Mouse (Mus musculus): ENCODE results near the gene Mpnd. TPM values are rescaled to one million over a fixed set of nuclear protein-coding genes. Genes with fewer than 3 reads are reported as not detected.
A peak's percentile ranks its signal among the peaks of the same experiment; 100 is the strongest.

Gene Mpnd
- total RNA-seq (2014; rRNA removed) = 155 and 159 TPM in 2 replicates
- 99.0 and 110 TPM in 2 replicates for polyA plus RNA-seq (2015; fragmentation: Nextera tagmentation; extraction: Ambion mirVana)

DNA sequence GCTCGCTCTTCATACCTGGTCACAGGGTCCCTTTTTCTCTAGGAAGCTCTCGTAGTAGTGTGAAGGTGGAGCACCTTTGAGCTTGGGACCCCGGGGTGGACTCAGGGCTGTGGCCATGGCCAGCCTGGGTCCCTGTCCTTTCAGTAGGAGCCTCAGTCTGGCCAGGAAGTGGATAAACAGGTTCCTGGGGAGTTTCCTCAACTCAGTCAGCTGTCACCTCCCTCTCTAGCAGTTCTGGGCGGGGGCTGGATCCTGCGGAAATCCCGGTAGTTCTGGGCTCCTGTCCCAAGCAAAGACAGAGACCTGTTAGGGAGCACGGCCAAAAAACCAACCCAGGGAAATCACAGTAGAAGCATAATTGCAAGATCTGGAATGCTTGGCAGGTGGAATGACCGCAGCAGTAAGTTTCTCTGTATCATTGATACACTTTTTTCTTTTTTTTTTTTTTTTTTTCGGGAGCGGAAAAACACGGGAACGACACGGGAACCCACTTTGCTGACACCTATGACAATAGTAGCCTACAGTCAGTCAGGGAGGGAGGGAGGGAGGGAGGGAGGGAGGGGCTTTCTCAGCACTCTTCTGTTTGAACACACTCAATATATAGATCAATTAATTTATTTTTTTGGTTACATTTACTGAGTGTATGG is at the start of gene Mpnd, which contains the start of gene Stap2:
Gene Mpnd (plus strand): TSS at position 297 of the 647 bp plus-strand sequence.
Gene Stap2 (minus strand): TSS at position 170 of the 647 bp plus-strand sequence.
- Histone ChIP-seq H3K9ac (no peak within 1 kb of the TSS), H3K27me3 (ENCODE audit: insufficient read depth, low read length) (peaks cover 4% of the 10 kb centered on the region), H3K9me3 (ENCODE audit: low read length) (no peaks in the 10 kb centered on the region), H3K36me3 (ENCODE audit: insufficient read depth) (no peaks in the 10 kb centered on the region), H3K4me2 (ENCODE audit: low read depth) (no peak within 1 kb of the TSS), H3K4me1 (ENCODE audit: insufficient read depth) (peaks cover 14% of the 10 kb centered on the region), H3K4me3 (ENCODE audit: low read depth, low read length) (no peak within 1 kb of the TSS), H3K27ac (ENCODE audit: low read depth, low read length) (no peak within 1 kb of the TSS)
- WGBS = 59% methylated on average over 13 of the region's 13 CpGs
- TF ChIP-seq CTCF (IDR thresholded peaks at IDR 0.05; ENCODE audit: low read depth) = no peak
- ATAC-seq (no peak), DNase-seq (no peak)

DNA sequence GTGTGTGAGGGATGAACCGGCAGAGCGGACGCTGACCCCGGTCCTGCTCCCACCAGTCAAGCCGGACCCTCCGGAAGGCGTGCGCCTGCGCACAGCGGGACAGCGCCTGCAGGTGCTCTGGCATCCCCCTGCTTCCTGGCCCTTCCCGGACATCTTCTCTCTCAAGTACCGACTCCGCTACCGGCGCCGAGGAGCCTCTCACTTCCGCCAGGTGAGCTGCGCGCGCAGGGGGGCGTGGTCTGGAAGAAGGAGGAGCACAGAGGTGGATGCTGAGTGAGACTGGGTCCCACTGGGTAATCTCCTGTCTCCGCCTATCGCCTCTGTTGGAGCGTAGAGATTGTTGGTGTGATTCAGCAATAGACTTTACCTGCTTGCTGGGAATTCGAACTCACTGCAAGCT is 49.4 kb upstream of the Mpnd start:
- peak; percentile 16; the same call in 1 of the 2 replicates for TF ChIP-seq CTCF (IDR thresholded peaks at IDR 0.05; ENCODE audit: low read depth)
- DNase-seq (peak; percentile 85), ATAC-seq (peak; percentile 16)
- H3K36me3 ChIP-seq (ENCODE audit: insufficient read depth) = 0 out of 2 replicates have a peak, but pooled peaks cover 2% of the 10 kb centered on the region
- no peaks in the 10 kb centered on the region for H3K27me3 ChIP-seq (ENCODE audit: insufficient read depth, low read length)
- H3K4me3 ChIP-seq (ENCODE audit: low read depth, low read length) = peak overlapping the region; percentile 43
- peak overlapping the region; percentile 71 for H3K4me2 ChIP-seq (ENCODE audit: low read depth)
- no peak overlapping the region for H3K27ac ChIP-seq (ENCODE audit: low read depth, low read length)
- H3K9me3 ChIP-seq (ENCODE audit: low read length) = no peaks in the 10 kb centered on the region
- peak overlapping the region; percentile 44 for H3K9ac ChIP-seq
- peaks cover 12% of the 10 kb centered on the region for H3K4me1 ChIP-seq (ENCODE audit: insufficient read depth)
- WGBS = 1% methylated on average over 26 of the region's 26 CpGs

GRCm38 (mm10) chr17:55956591-55956990 is 48.9 kb upstream of the Mpnd start:
- Histone ChIP-seq H3K9me3 (ENCODE audit: low read length) (no peaks in the 10 kb centered on the region), H3K27me3 (ENCODE audit: insufficient read depth, low read length) (no peaks in the 10 kb centered on the region), H3K4me3 (ENCODE audit: low read depth, low read length) (peak overlapping the region; percentile 43), H3K27ac (ENCODE audit: low read depth, low read length) (no peak overlapping the region), H3K36me3 (ENCODE audit: insufficient read depth) (peaks cover 6% of the 10 kb centered on the region; the same call in 1 of the 2 replicates), H3K9ac (peak overlapping the region; percentile 44), H3K4me2 (ENCODE audit: low read depth) (peak overlapping the region; percentile 71), H3K4me1 (ENCODE audit: insufficient read depth) (peaks cover 12% of the 10 kb centered on the region)
- DNase-seq (no peak), ATAC-seq (no peak)
- no peak for TF ChIP-seq CTCF (IDR thresholded peaks at IDR 0.05; ENCODE audit: low read depth)
- 44% methylated on average over 6 of the region's 6 CpGs for WGBS

DNA sequence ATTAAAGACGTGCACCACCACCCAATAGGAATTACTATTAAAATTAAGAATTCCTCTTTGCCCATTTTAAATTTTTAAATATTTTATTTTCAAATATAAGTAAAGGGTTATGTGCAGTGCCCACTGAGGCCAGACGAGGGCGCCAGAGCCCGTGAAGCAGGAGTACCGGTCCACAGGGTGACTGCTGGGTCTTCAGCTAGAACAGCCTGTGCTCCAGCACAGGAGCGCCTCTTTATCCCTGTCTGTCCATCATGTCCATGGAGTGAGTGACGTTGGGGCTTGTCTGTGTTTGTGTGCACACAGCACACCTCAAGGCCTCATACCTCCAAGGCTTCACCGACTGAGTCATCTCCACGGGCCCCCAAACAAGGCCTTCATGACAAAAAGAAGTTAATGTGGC is 48.3 kb upstream of the Mpnd start:
- Histone ChIP-seq H3K27ac (ENCODE audit: low read depth, low read length) (no peak overlapping the region), H3K27me3 (ENCODE audit: insufficient read depth, low read length) (no peaks in the 10 kb centered on the region), H3K4me3 (ENCODE audit: low read depth, low read length) (no peak overlapping the region), H3K9me3 (ENCODE audit: low read length) (no peaks in the 10 kb centered on the region), H3K4me2 (ENCODE audit: low read depth) (peak overlapping the region; percentile 71; the same call in 1 of the 2 replicates), H3K36me3 (ENCODE audit: insufficient read depth) (peaks cover 12% of the 10 kb centered on the region), H3K9ac (no peak overlapping the region), H3K4me1 (ENCODE audit: insufficient read depth) (peaks cover 12% of the 10 kb centered on the region)
- WGBS = 18% methylated on average over 9 of the region's 9 CpGs
- peak; percentile 83 for TF ChIP-seq CTCF (IDR thresholded peaks at IDR 0.05; ENCODE audit: low read depth)
- DNase-seq = peak; percentile 81
- no peak for ATAC-seq

GRCm38 (mm10) chr17:55957726-55958583 is 47.6 kb upstream of the Mpnd start:
- no peak for TF ChIP-seq CTCF (IDR thresholded peaks at IDR 0.05; ENCODE audit: low read depth)
- no peak for ATAC-seq
- peaks cover 14% of the 10 kb centered on the region for H3K36me3 ChIP-seq (ENCODE audit: insufficient read depth)
- no peaks in the 10 kb centered on the region for H3K9me3 ChIP-seq (ENCODE audit: low read length)
- peak overlapping the region; percentile 49 for H3K4me3 ChIP-seq (ENCODE audit: low read depth, low read length)
- peak overlapping the region; percentile 55 for H3K4me2 ChIP-seq (ENCODE audit: low read depth)
- no peaks in the 10 kb centered on the region for H3K27me3 ChIP-seq (ENCODE audit: insufficient read depth, low read length)
- DNase-seq = no peak
- peak overlapping the region; percentile 93 for H3K27ac ChIP-seq (ENCODE audit: low read depth, low read length)
- 82% methylated on average over 13 of the region's 13 CpGs for WGBS
- peaks cover 12% of the 10 kb centered on the region for H3K4me1 ChIP-seq (ENCODE audit: insufficient read depth)
- H3K9ac ChIP-seq = peak overlapping the region; percentile 51

DNA sequence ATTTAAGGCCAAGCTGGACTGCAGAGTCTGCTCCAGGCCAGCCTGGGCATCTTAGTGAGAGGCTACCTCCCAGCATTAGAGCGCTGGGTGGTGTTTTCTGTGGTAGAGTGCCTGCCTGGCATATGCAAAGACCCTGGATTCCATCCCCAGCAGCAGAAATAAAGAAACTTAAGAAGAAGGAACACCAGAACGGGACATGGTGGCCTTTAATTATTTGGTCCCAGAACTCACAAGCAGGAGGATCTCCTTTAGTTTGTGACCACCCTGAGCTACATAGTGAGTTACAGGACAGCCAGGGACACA is 47.0 kb upstream of the Mpnd start:
- no peak for TF ChIP-seq CTCF (IDR thresholded peaks at IDR 0.05; ENCODE audit: low read depth)
- Histone ChIP-seq H3K4me1 (ENCODE audit: insufficient read depth) (peaks cover 12% of the 10 kb centered on the region), H3K9ac (peak overlapping the region; percentile 51), H3K9me3 (ENCODE audit: low read length) (no peaks in the 10 kb centered on the region), H3K4me3 (ENCODE audit: low read depth, low read length) (peak overlapping the region; percentile 49), H3K36me3 (ENCODE audit: insufficient read depth) (peaks cover 18% of the 10 kb centered on the region), H3K27ac (ENCODE audit: low read depth, low read length) (peak overlapping the region; percentile 93), H3K4me2 (ENCODE audit: low read depth) (peak overlapping the region; percentile 55), H3K27me3 (ENCODE audit: insufficient read depth, low read length) (no peaks in the 10 kb centered on the region)
- WGBS = 34% methylated on average over 2 of the region's 2 CpGs
- DNase-seq (no peak), ATAC-seq (no peak)

Data from forebrain, postnatal 0 days (tissue).